Mouse (Mus musculus): ENCODE data around the gene Ptpn1.

GRCm38 (mm10) chr2:167940636-167941035 lies 8.8 kb downstream of the Ptpn1 start:
- TF ChIP-seq POLR2A (IDR thresholded peaks at IDR 0.05; ENCODE audit: low read depth, low read length) (no peak), CTCF (IDR thresholded peaks at IDR 0.05; ENCODE audit: borderline replicate concordance, insufficient read depth, low read length) (no peak)

Data from embryonic fibroblast, embryonic 13.5 days (primary cell).